Mouse (Mus musculus): ENCODE results near the gene Aplnr. TPM values are rescaled to one million over a fixed set of nuclear protein-coding genes. Genes with fewer than 3 reads are reported as not detected.

Gene Aplnr
- total and polyA plus RNA-seq, 3 experiments = not detected

- TF ChIP-seq MYC (IDR thresholded peaks at IDR 0.05; ENCODE audit: low read depth, low read length) (no peak), SMC3 (IDR thresholded peaks at IDR 0.05; ENCODE audit: low read depth, low read length) (no peak), CHD1 (IDR thresholded peaks at IDR 0.05; ENCODE audit: low read depth, low read length) (no peak), CHD2 (IDR thresholded peaks at IDR 0.05; ENCODE audit: low read length) (no peak), MAZ (IDR thresholded peaks at IDR 0.05; ENCODE audit: low read depth, low read length) (no peak), PAX5 (IDR thresholded peaks at IDR 0.05; ENCODE audit: low read length) (no peak), ZC3H11A (IDR thresholded peaks at IDR 0.05; ENCODE audit: low read depth, low read length) (no peak)
Observed at GRCm38 (mm10) chr2:85157382-85157781, 21.4 kb downstream of the Aplnr start (continued).

DNA sequence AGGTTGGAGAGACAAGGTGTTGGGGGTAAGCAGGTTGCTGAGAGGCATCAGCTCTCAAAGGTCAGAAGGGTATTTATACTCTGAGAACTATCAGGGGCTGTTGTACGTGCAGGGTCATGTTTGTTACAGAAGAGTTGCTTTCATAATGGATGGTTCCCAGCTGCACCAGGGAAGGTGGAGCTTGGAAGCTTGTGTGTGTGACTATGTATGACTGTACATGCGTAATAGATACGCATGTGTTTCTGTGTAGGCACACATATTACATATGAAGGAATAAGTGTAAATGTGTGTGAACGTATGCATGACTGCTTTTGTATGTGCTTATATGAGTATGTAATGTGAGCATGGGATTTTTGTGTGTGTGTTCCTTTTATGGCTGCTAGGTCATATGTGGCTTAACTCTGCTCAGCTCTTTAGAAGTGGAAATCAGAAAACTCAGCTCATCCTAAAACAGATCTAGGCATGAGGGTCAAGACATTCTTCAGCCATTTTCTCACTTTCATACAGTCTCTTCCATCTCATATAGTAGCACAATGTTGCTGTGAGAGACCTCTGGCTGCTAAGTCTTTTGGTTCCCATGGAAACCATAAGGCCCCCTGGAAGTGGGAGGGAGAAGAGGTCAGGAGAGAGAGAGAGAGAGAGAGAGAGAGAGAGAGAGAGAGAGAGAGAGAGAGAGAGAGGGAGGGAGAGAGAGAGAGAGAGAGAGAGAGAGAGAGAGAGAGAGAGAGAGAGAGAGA lies 25.0 kb downstream of the Aplnr start:
- TF ChIP-seq USF2 (conservative IDR thresholded peaks at IDR 0.05; ENCODE audit: low read depth, low read length) = no peak
- TF ChIP-seq KAT2A (IDR thresholded peaks at IDR 0.05; ENCODE audit: insufficient replicate concordance, low read length) = no peak
- no peak for TF ChIP-seq ELF1 (IDR thresholded peaks at IDR 0.05; ENCODE audit: low read depth, low read length)
- no peak for TF ChIP-seq MYC (IDR thresholded peaks at IDR 0.05; ENCODE audit: low read depth, low read length)
- no peak for TF ChIP-seq EP300 (IDR thresholded peaks at IDR 0.05; ENCODE audit: low read length)
- TF ChIP-seq GABPA (IDR thresholded peaks at IDR 0.05; ENCODE audit: insufficient replicate concordance, low read depth, low read length) = no peak
- TF ChIP-seq ZC3H11A (IDR thresholded peaks at IDR 0.05; ENCODE audit: low read depth, low read length) = no peak
- TF ChIP-seq MAFK (IDR thresholded peaks at IDR 0.05; ENCODE audit: insufficient replicate concordance, low read length) = no peak
- no peak for TF ChIP-seq TBP (conservative IDR thresholded peaks at IDR 0.05; ENCODE audit: low read depth, low read length)
- TF ChIP-seq SMC3 (IDR thresholded peaks at IDR 0.05; ENCODE audit: low read depth, low read length) = no peak
- no peak for TF ChIP-seq POLR2A (IDR thresholded peaks at IDR 0.05; ENCODE audit: low read depth, low read length)
- TF ChIP-seq BHLHE40 (IDR thresholded peaks at IDR 0.05; ENCODE audit: low read depth, low read length) = no peak
- TF ChIP-seq ZMIZ1 (IDR thresholded peaks at IDR 0.05; ENCODE audit: low read depth, low read length) = no peak
- no peak for TF ChIP-seq MAX (IDR thresholded peaks at IDR 0.05; ENCODE audit: low read length)
- TF ChIP-seq HCFC1 (IDR thresholded peaks at IDR 0.05; ENCODE audit: low read depth, low read length) = no peak
- no peak for TF ChIP-seq CHD2 (IDR thresholded peaks at IDR 0.05; ENCODE audit: low read length)
- TF ChIP-seq MAZ (IDR thresholded peaks at IDR 0.05; ENCODE audit: low read depth, low read length) = no peak
- no peak for TF ChIP-seq CTCF (conservative IDR thresholded peaks at IDR 0.05 in 1 of 2, IDR thresholded peaks at IDR 0.05 in 1 of 2; ENCODE audit: low read depth in 2 of 2, low read length in 2 of 2)
- no peak for TF ChIP-seq SIN3A (IDR thresholded peaks at IDR 0.05; ENCODE audit: low read length)
- no peak for TF ChIP-seq CHD1 (IDR thresholded peaks at IDR 0.05; ENCODE audit: low read depth, low read length)
- H3K79me2 ChIP-seq (replicated peaks; ENCODE audit: control insufficient read depth, extremely low read depth, insufficient read depth, poor library complexity, severe bottlenecking) = no peaks in the 10 kb centered on the region
- no peak for DNase-seq (ENCODE audit: extremely low read depth)
- H3K36me3 ChIP-seq (replicated peaks in 1 of 2; ENCODE audit: control insufficient read depth in 1 of 2, insufficient read depth in 1 of 2, low read length in 1 of 2) = no peaks in the 10 kb centered on the region
- no peak overlapping the region for H3K4me3 ChIP-seq (replicated peaks in 1 of 3; ENCODE audit: low read depth in 2 of 3, low read length in 2 of 3, poor library complexity in 1 of 3)
- H3K9ac ChIP-seq (ENCODE audit: insufficient read depth, low read depth) = no peak overlapping the region
- dilution Hi-C loops (cut with MboI; ENCODE audit: extremely low pct_ligation_motif_present, extremely low pct_unique_long_range_greater_than_20kb, low sequenced_read_pairs) = no loop called here
- H3K9me3 ChIP-seq (replicated peaks; ENCODE audit: low read length) = no peaks in the 10 kb centered on the region
- in situ Hi-C loops (cut with MboI; ENCODE audit: low pct_ligation_motif_present, low pct_unique_long_range_greater_than_20kb, low sequenced_read_pairs) = no loop called here
- peaks cover 2% of the 10 kb centered on the region for H3K27me3 ChIP-seq (replicated peaks)
- no peak overlapping the region for H3K4me2 ChIP-seq (ENCODE audit: insufficient read depth, low read depth, poor library complexity, severe bottlenecking)
- peaks cover 0 to 11% of the 10 kb centered on the region in 2 experiments; a peak in 2 of 4 replicates for H3K4me1 ChIP-seq (ENCODE audit: control insufficient read depth in 1 of 2, insufficient read depth in 2 of 2)
- no peak overlapping the region for H3K27ac ChIP-seq (ENCODE audit: insufficient read depth, low read depth)
